Mouse (Mus musculus) midbrain, embryonic 10.5 days (tissue): Measurements from ENCODE around the gene Sprr2a2. TPM values are rescaled to one million over a fixed set of nuclear protein-coding genes. Genes with fewer than 3 reads are reported as not detected.
"Not testable (repeated sequence)": the region's sequence is repeated elsewhere in the genome, so short reads cannot be mapped to it uniquely, and the experiment has no call there.

Source experiments
- DNase-seq: peaks from one replicate; pipeline ENCODE4 v3.0.0-alpha.2; 2017; ENCODE audit warnings: low spot score
- H3K27ac ChIP-seq: fragments of 300-500 bp; sonication (generic); replicated peaks from 2 replicates; pipeline ENCODE4 v1.5.1; 2016; ENCODE audit warnings: mild to moderate bottlenecking
- H3K27me3 ChIP-seq: fragments of 300-500 bp; sonication (generic); 2 replicates; pipeline ENCODE4 v1.6.1; 2016; ENCODE audit warnings: low read depth, mild to moderate bottlenecking; ENCODE audit not compliant: poor library complexity, severe bottlenecking
- H3K36me3 ChIP-seq: fragments of 300-500 bp; sonication (generic); 2 replicates; pipeline ENCODE4 v1.6.1; 2016; ENCODE audit warnings: mild to moderate bottlenecking, moderate library complexity
- H3K4me1 ChIP-seq: fragments of 300-500 bp; sonication (generic); 2 replicates; pipeline ENCODE4 v1.6.1; 2016
- H3K4me3 ChIP-seq: fragments of 300-500 bp; sonication (generic); 2 replicates; pipeline ENCODE4 v1.5.1; 2016; ENCODE audit warnings: mild to moderate bottlenecking, moderate library complexity
- H3K9me3 ChIP-seq: fragments of 300-500 bp; sonication (generic); replicated peaks from 2 replicates; pipeline ENCODE4 v1.6.1; 2016; ENCODE audit warnings: mild to moderate bottlenecking
- WGBS: fragments of 180-500 bp; shearing (Covaris S2); methylation state at CpG from one replicate; pipeline ENCODE4 v1.1.7; 2016; 5-methylcytosine and 5-hydroxymethylcytosine counted together
- polyA plus RNA-seq: library from polyadenylated mRNA; unstranded; fragments of >200 nt; fragmentation: Nextera tagmentation; extraction: Ambion mirVana; gene quantifications from 2 replicates; pipeline ENCODE4 v1.2.1, GENCODE M21; 2016

Sprr2a2 gene
- polyA plus RNA-seq: not detected in 2 replicates

- WGBS: no CpG with 5 or more reads among the region's 2 CpGs
- H3K27ac ChIP-seq, H3K4me1 ChIP-seq, H3K4me3 ChIP-seq, H3K9me3 ChIP-seq, H3K36me3 ChIP-seq, H3K27me3 ChIP-seq, DNase-seq: not testable (repeated sequence)
These were observed at the start of gene Sprr2a2, which contains the start of gene Sprr2a1 for GRCm38 (mm10) chr3:92215569-92215968. Gene Sprr2a2 (plus strand): TSS chr3:92215920. Gene Sprr2a1 (plus strand): TSS chr3:92215799.

- Histone ChIP-seq H3K36me3 (no peaks in the 10 kb centered on the region), H3K27me3 (no peaks in the 10 kb centered on the region), H3K4me3 (no peak overlapping the region), H3K27ac (no peak overlapping the region), H3K4me1 (no peaks in the 10 kb centered on the region), H3K9me3 (no peaks in the 10 kb centered on the region)
- WGBS: 91% methylated on average over 3 of the region's 3 CpGs
- no peak for DNase-seq
These were observed 45.9 kb upstream of the Sprr2a2 start for GRCm38 (mm10) chr3:92169847-92170246.

GRCm38 (mm10) chr3:92176880-92177279, 38.8 kb upstream of the Sprr2a2 start:
- no peak overlapping the region for H3K27ac ChIP-seq
- no peaks in the 10 kb centered on the region for H3K4me1 ChIP-seq
- no peaks in the 10 kb centered on the region for H3K9me3 ChIP-seq
- H3K36me3 ChIP-seq: no peaks in the 10 kb centered on the region
- no peaks in the 10 kb centered on the region for H3K27me3 ChIP-seq
- H3K4me3 ChIP-seq: no peak overlapping the region
- no peak for DNase-seq
- WGBS: 81% methylated on average over 1 of the region's 1 CpGs

- H3K4me3 ChIP-seq: no peak overlapping the region
- no peaks in the 10 kb centered on the region for H3K9me3 ChIP-seq
- no peaks in the 10 kb centered on the region for H3K4me1 ChIP-seq
- no peaks in the 10 kb centered on the region for H3K36me3 ChIP-seq
- H3K27ac ChIP-seq: no peak overlapping the region
- no peak for DNase-seq
- H3K27me3 ChIP-seq: no peaks in the 10 kb centered on the region
- WGBS: 92% methylated on average over 6 of the region's 6 CpGs
These were observed 20.1 kb upstream of the Sprr2a2 start for GRCm38 (mm10) chr3:92195512-92196200.

GRCm38 (mm10) chr3:92211133-92211925, 4.4 kb upstream of the Sprr2a2 start:
- H3K4me1 ChIP-seq, DNase-seq, H3K4me3 ChIP-seq, H3K27ac ChIP-seq, H3K9me3 ChIP-seq, H3K27me3 ChIP-seq, H3K36me3 ChIP-seq: not testable (repeated sequence)
- WGBS: no CpG with 5 or more reads among the region's 16 CpGs

GRCm38 (mm10) chr3:92212059-92212458, 3.7 kb upstream of the Sprr2a2 start:
- not testable (repeated sequence) for H3K36me3 ChIP-seq, H3K27ac ChIP-seq, H3K4me1 ChIP-seq, H3K9me3 ChIP-seq, H3K4me3 ChIP-seq, DNase-seq, H3K27me3 ChIP-seq
- WGBS: no CpG with 5 or more reads among the region's 1 CpGs

- H3K36me3 ChIP-seq, H3K9me3 ChIP-seq, DNase-seq, H3K27me3 ChIP-seq, H3K4me3 ChIP-seq, H3K4me1 ChIP-seq, H3K27ac ChIP-seq: not testable (repeated sequence)
These were observed 2.1 kb upstream of the Sprr2a2 start for GRCm38 (mm10) chr3:92213651-92214050.

- no CpG with 5 or more reads among the region's 8 CpGs for WGBS
- DNase-seq, H3K4me1 ChIP-seq, H3K27ac ChIP-seq, H3K9me3 ChIP-seq, H3K4me3 ChIP-seq, H3K27me3 ChIP-seq, H3K36me3 ChIP-seq: not testable (repeated sequence)
These were observed 3.3 kb downstream of the Sprr2a2 start for GRCm38 (mm10) chr3:92219031-92219430.

- H3K9me3 ChIP-seq, H3K27me3 ChIP-seq, DNase-seq, H3K4me3 ChIP-seq, H3K36me3 ChIP-seq, H3K4me1 ChIP-seq, H3K27ac ChIP-seq: not testable (repeated sequence)
These were observed 8.0 kb downstream of the Sprr2a2 start for GRCm38 (mm10) chr3:92223708-92224107.

GRCm38 (mm10) chr3:92227410-92227809, 11.7 kb downstream of the Sprr2a2 start:
- H3K27me3 ChIP-seq, H3K4me3 ChIP-seq, H3K4me1 ChIP-seq, H3K27ac ChIP-seq, H3K9me3 ChIP-seq, DNase-seq, H3K36me3 ChIP-seq: not testable (repeated sequence)
- 81% methylated on average over 3 of the region's 3 CpGs for WGBS

GRCm38 (mm10) chr3:92236463-92237189, 20.9 kb downstream of the Sprr2a2 start:
- not testable (repeated sequence) for H3K27me3 ChIP-seq, H3K9me3 ChIP-seq, H3K4me3 ChIP-seq, DNase-seq, H3K36me3 ChIP-seq, H3K4me1 ChIP-seq, H3K27ac ChIP-seq
- WGBS: no CpG with 5 or more reads among the region's 5 CpGs

- H3K4me1 ChIP-seq, DNase-seq, H3K4me3 ChIP-seq: not testable (repeated sequence)
These were observed 23.0 kb downstream of the Sprr2a2 start for GRCm38 (mm10) chr3:92238736-92239135.

GRCm38 (mm10) chr3:92239197-92239596, 23.5 kb downstream of the Sprr2a2 start:
- not testable (repeated sequence) for H3K27ac ChIP-seq, H3K4me1 ChIP-seq, H3K36me3 ChIP-seq, H3K4me3 ChIP-seq, DNase-seq, H3K27me3 ChIP-seq, H3K9me3 ChIP-seq
- no CpG with 5 or more reads among the region's 1 CpGs for WGBS

More at GRCm38 (mm10) chr3:92238736-92239135, 23.0 kb downstream of the Sprr2a2 start:
- H3K9me3 ChIP-seq, H3K36me3 ChIP-seq, H3K27me3 ChIP-seq, H3K27ac ChIP-seq: not testable (repeated sequence)
